Mouse (Mus musculus): ENCODE data around the gene Gfpt1. TPM values are rescaled to one million over a fixed set of nuclear protein-coding genes. Genes with fewer than 3 reads are reported as not detected.
A peak's percentile ranks its signal among the peaks of the same experiment; 100 is the strongest.
"Not testable (repeated sequence)": the region's sequence is repeated elsewhere in the genome, so short reads cannot be mapped to it uniquely, and the experiment has no call there.

The Gfpt1 gene
- polyA plus RNA-seq, 1 experiment from 2014 or later = 19.8 TPM

GRCm38 (mm10) chr6:87043131-87043516 is 478 bp downstream of the Gfpt1 start:
- no peaks in the 10 kb centered on the region for H3K27me3 ChIP-seq
- H3K9me3 ChIP-seq (replicated peaks) = no peaks in the 10 kb centered on the region
- peak overlapping the region; percentile 74 for H3K4me3 ChIP-seq (replicated peaks)
- peaks cover 9% of the 10 kb centered on the region for H3K36me3 ChIP-seq
- under 1% methylated on average over 9 of the region's 9 CpGs for WGBS
- H3K4me2 ChIP-seq = peak overlapping the region; percentile 83
- peak; percentile 47 for ATAC-seq (replicated peaks; ENCODE audit: low FRiP score)
- H3K27ac ChIP-seq = peak overlapping the region; percentile 100
- H3K9ac ChIP-seq = peak overlapping the region; percentile 89
- peaks cover 15% of the 10 kb centered on the region for H3K4me1 ChIP-seq

GRCm38 (mm10) chr6:87044895-87045294 is 2.2 kb downstream of the Gfpt1 start:
- Histone ChIP-seq H3K36me3 (peaks cover 21% of the 10 kb centered on the region), H3K27ac (no peak overlapping the region), H3K4me1 (peaks cover 15% of the 10 kb centered on the region), H3K9me3 (replicated peaks) (no peaks in the 10 kb centered on the region), H3K9ac (no peak overlapping the region), H3K27me3 (no peaks in the 10 kb centered on the region), H3K4me3 (replicated peaks) (no peak overlapping the region), H3K4me2 (no peak overlapping the region)
- ATAC-seq (replicated peaks; ENCODE audit: low FRiP score) = no peak
- 84% methylated on average over 2 of the region's 2 CpGs for WGBS

GRCm38 (mm10) chr6:87045507-87045906 is 2.9 kb downstream of the Gfpt1 start:
- H3K9me3 ChIP-seq (replicated peaks) = no peaks in the 10 kb centered on the region
- H3K4me1 ChIP-seq = peaks cover 15% of the 10 kb centered on the region
- no peak overlapping the region for H3K4me3 ChIP-seq (replicated peaks)
- peaks cover 21% of the 10 kb centered on the region for H3K36me3 ChIP-seq
- H3K9ac ChIP-seq = no peak overlapping the region
- no peaks in the 10 kb centered on the region for H3K27me3 ChIP-seq
- no peak for ATAC-seq (replicated peaks; ENCODE audit: low FRiP score)
- no peak overlapping the region for H3K27ac ChIP-seq
- WGBS = 74% methylated on average over 3 of the region's 3 CpGs
- H3K4me2 ChIP-seq = no peak overlapping the region

- not testable (repeated sequence) for H3K4me3 ChIP-seq (replicated peaks); H3K9me3 ChIP-seq (replicated peaks); H3K4me2 ChIP-seq; H3K9ac ChIP-seq; H3K27ac ChIP-seq; ATAC-seq (replicated peaks; ENCODE audit: low FRiP score); H3K27me3 ChIP-seq
- Histone ChIP-seq H3K36me3 (peaks cover 47% of the 10 kb centered on the region), H3K4me1 (peaks cover 11% of the 10 kb centered on the region)
- 97% methylated on average over 7 of the region's 7 CpGs for WGBS
Measured at GRCm38 (mm10) chr6:87048712-87049111, 6.1 kb downstream of the Gfpt1 start.

- H3K4me1 ChIP-seq = no peaks in the 10 kb centered on the region
- WGBS = 91% methylated on average over 10 of the region's 10 CpGs
- H3K27me3 ChIP-seq = no peaks in the 10 kb centered on the region
- no peak for ATAC-seq (replicated peaks; ENCODE audit: low FRiP score)
- H3K4me3 ChIP-seq (replicated peaks) = no peak overlapping the region
- peaks cover 76% of the 10 kb centered on the region for H3K36me3 ChIP-seq
- no peak overlapping the region for H3K4me2 ChIP-seq
- no peak overlapping the region for H3K9ac ChIP-seq
- no peak overlapping the region for H3K27ac ChIP-seq
- no peaks in the 10 kb centered on the region for H3K9me3 ChIP-seq (replicated peaks)
Measured at GRCm38 (mm10) chr6:87051886-87052425, 9.3 kb downstream of the Gfpt1 start.

- no peak for ATAC-seq (replicated peaks; ENCODE audit: low FRiP score)
- peaks cover 80% of the 10 kb centered on the region for H3K36me3 ChIP-seq
- no peaks in the 10 kb centered on the region for H3K27me3 ChIP-seq
- no peaks in the 10 kb centered on the region for H3K9me3 ChIP-seq (replicated peaks)
- no peak overlapping the region for H3K4me2 ChIP-seq
- H3K9ac ChIP-seq = no peak overlapping the region
- H3K27ac ChIP-seq = no peak overlapping the region
- H3K4me1 ChIP-seq = no peaks in the 10 kb centered on the region
- no peak overlapping the region for H3K4me3 ChIP-seq (replicated peaks)
- WGBS = 85% methylated on average over 8 of the region's 8 CpGs
Measured at GRCm38 (mm10) chr6:87054193-87054592, 11.5 kb downstream of the Gfpt1 start.

- no peaks in the 10 kb centered on the region for H3K4me1 ChIP-seq
- no peaks in the 10 kb centered on the region for H3K27me3 ChIP-seq
- no peak overlapping the region for H3K9ac ChIP-seq
- H3K27ac ChIP-seq = no peak overlapping the region
- whole genome bisulfite sequencing = 94% methylated on average over 1 of the region's 1 CpGs
- peaks cover 94% of the 10 kb centered on the region for H3K36me3 ChIP-seq
- no peaks in the 10 kb centered on the region for H3K9me3 ChIP-seq (replicated peaks)
- no peak overlapping the region for H3K4me3 ChIP-seq (replicated peaks)
- no peak overlapping the region for H3K4me2 ChIP-seq
- ATAC-seq (replicated peaks; ENCODE audit: low FRiP score) = no peak
Measured at GRCm38 (mm10) chr6:87059754-87060153, 17.1 kb downstream of the Gfpt1 start.

GRCm38 (mm10) chr6:87063586-87063985 is 20.9 kb downstream of the Gfpt1 start:
- H3K36me3 ChIP-seq = peaks cover 94% of the 10 kb centered on the region
- WGBS = 94% methylated on average over 4 of the region's 4 CpGs
- no peak for ATAC-seq (replicated peaks; ENCODE audit: low FRiP score)

GRCm38 (mm10) chr6:87068209-87068608 is 25.6 kb downstream of the Gfpt1 start:
- no peak for ATAC-seq (replicated peaks; ENCODE audit: low FRiP score)
- 86% methylated on average over 2 of the region's 2 CpGs for WGBS
- H3K4me2 ChIP-seq = no peak overlapping the region
- peaks cover 97% of the 10 kb centered on the region for H3K36me3 ChIP-seq
- no peaks in the 10 kb centered on the region for H3K27me3 ChIP-seq
- no peak overlapping the region for H3K9ac ChIP-seq
- H3K27ac ChIP-seq = no peak overlapping the region
- no peaks in the 10 kb centered on the region for H3K4me1 ChIP-seq
- H3K4me3 ChIP-seq (replicated peaks) = no peak overlapping the region
- no peaks in the 10 kb centered on the region for H3K9me3 ChIP-seq (replicated peaks)

More at GRCm38 (mm10) chr6:87063586-87063985, 20.9 kb downstream of the Gfpt1 start:
- Histone ChIP-seq H3K9me3 (replicated peaks) (no peaks in the 10 kb centered on the region), H3K4me1 (no peaks in the 10 kb centered on the region), H3K27ac (no peak overlapping the region), H3K27me3 (no peaks in the 10 kb centered on the region), H3K4me3 (replicated peaks) (no peak overlapping the region), H3K4me2 (no peak overlapping the region), H3K9ac (no peak overlapping the region)

GRCm38 (mm10) chr6:87069195-87069900 is 26.7 kb downstream of the Gfpt1 start:
- H3K27ac ChIP-seq = no peak overlapping the region
- no peaks in the 10 kb centered on the region for H3K4me1 ChIP-seq
- no peak overlapping the region for H3K9ac ChIP-seq
- WGBS = 78% methylated on average over 7 of the region's 7 CpGs
- H3K36me3 ChIP-seq = peaks cover 97% of the 10 kb centered on the region
- ATAC-seq (replicated peaks; ENCODE audit: low FRiP score) = no peak
- no peak overlapping the region for H3K4me3 ChIP-seq (replicated peaks)
- H3K4me2 ChIP-seq = no peak overlapping the region
- H3K27me3 ChIP-seq = no peaks in the 10 kb centered on the region
- no peaks in the 10 kb centered on the region for H3K9me3 ChIP-seq (replicated peaks)

GRCm38 (mm10) chr6:87070641-87071040 is 28.0 kb downstream of the Gfpt1 start:
- Histone ChIP-seq H3K36me3 (peaks cover 89% of the 10 kb centered on the region), H3K27me3 (no peaks in the 10 kb centered on the region), H3K27ac (no peak overlapping the region), H3K9ac (no peak overlapping the region), H3K9me3 (replicated peaks) (no peaks in the 10 kb centered on the region), H3K4me2 (no peak overlapping the region), H3K4me1 (no peaks in the 10 kb centered on the region), H3K4me3 (replicated peaks) (no peak overlapping the region)
- no peak for ATAC-seq (replicated peaks; ENCODE audit: low FRiP score)
- 85% methylated on average over 4 of the region's 4 CpGs for WGBS

- no peak for ATAC-seq (replicated peaks; ENCODE audit: low FRiP score)
- H3K36me3 ChIP-seq = peaks cover 89% of the 10 kb centered on the region
Measured at GRCm38 (mm10) chr6:87072759-87073158, 30.1 kb downstream of the Gfpt1 start.

More at GRCm38 (mm10) chr6:87072759-87073158, 30.1 kb downstream of the Gfpt1 start:
- Histone ChIP-seq H3K27ac (no peak overlapping the region), H3K4me2 (no peak overlapping the region), H3K27me3 (no peaks in the 10 kb centered on the region), H3K9ac (no peak overlapping the region), H3K4me1 (no peaks in the 10 kb centered on the region), H3K4me3 (replicated peaks) (no peak overlapping the region), H3K9me3 (replicated peaks) (no peaks in the 10 kb centered on the region)
- WGBS = 87% methylated on average over 4 of the region's 4 CpGs
